Mouse (Mus musculus) limb, embryonic 14.5 days (tissue): ENCODE measurements around the gene Cnn3. TPM values are rescaled to one million over a fixed set of nuclear protein-coding genes. Genes with fewer than 3 reads are reported as not detected.

Experiments
- ATAC-seq: fragments of 200-750 bp; cut with Nextera tagmentation; 2 replicates; pipeline ENCODE4 v1.8.0; 2017; ENCODE audit warnings: low read depth, moderate number of reproducible peaks, moderate TSS enrichment; ENCODE audit not compliant: low FRiP score
- DNase-seq: peaks from one replicate; pipeline ENCODE4 v3.0.0-alpha.2; 2015; ENCODE audit warnings: low spot score
- H3K27ac ChIP-seq: fragments of 300-500 bp; sonication (generic); replicated peaks from 2 replicates; pipeline ENCODE4 v1.5.1; 2014; ENCODE audit warnings: low read depth, mild to moderate bottlenecking, low read length, moderate library complexity, mixed read lengths
- H3K27me3 ChIP-seq: fragments of 300-500 bp; sonication (generic); 2 replicates; pipeline ENCODE4 v1.6.1; 2014; ENCODE audit warnings: low read length, mixed read lengths; ENCODE audit not compliant: control insufficient read depth, insufficient read depth
- H3K36me3 ChIP-seq: fragments of 300-500 bp; sonication (generic); 2 replicates; pipeline ENCODE4 v1.6.1; 2014; ENCODE audit warnings: mild to moderate bottlenecking, low read length, moderate library complexity, mixed read lengths; ENCODE audit not compliant: control insufficient read depth, insufficient read depth
- H3K4me1 ChIP-seq: fragments of 300-500 bp; sonication (generic); 2 replicates; pipeline ENCODE4 v1.6.1; 2014; ENCODE audit warnings: antibody characterized with exemption, low read length, mixed read lengths; ENCODE audit not compliant: control insufficient read depth, insufficient read depth
- H3K4me2 ChIP-seq: fragments of 300-500 bp; sonication (generic); replicated peaks from 2 replicates; pipeline ENCODE4 v1.6.1; 2014; ENCODE audit warnings: low read depth, mild to moderate bottlenecking, low read length, moderate library complexity; ENCODE audit not compliant: severe bottlenecking
- H3K4me3 ChIP-seq: fragments of 300-500 bp; sonication (generic); replicated peaks from 2 replicates; pipeline ENCODE4 v1.5.1; 2014; ENCODE audit warnings: low read length
- H3K9ac ChIP-seq: fragments of 300-500 bp; sonication (generic); 2 replicates; pipeline ENCODE4 v1.6.1; 2014; ENCODE audit warnings: mild to moderate bottlenecking, low read depth, low read length, moderate library complexity; ENCODE audit not compliant: severe bottlenecking
- H3K9me3 ChIP-seq: fragments of 300-500 bp; sonication (generic); 2 replicates; pipeline ENCODE4 v1.6.1; 2016; ENCODE audit warnings: low read length; ENCODE audit not compliant: control insufficient read depth
- POLR2A ChIP-seq: fragments of 200-500 bp; IDR thresholded peaks from 2 replicates; pipeline ENCODE4 v1.8.0; 2012; ENCODE audit warnings: inconsistent platforms, mild to moderate bottlenecking, moderate library complexity, borderline replicate concordance; ENCODE audit not compliant: insufficient read depth, insufficient read length; ENCODE audit errors: extremely low read depth
- WGBS: fragments of 180-500 bp; shearing (Covaris S2); extraction: QIAGEN DNeasy Blood & Tissue Kit; methylation state at CpG from one replicate; pipeline ENCODE4 v1.1.7; 2014; 5-methylcytosine and 5-hydroxymethylcytosine counted together
- polyA plus RNA-seq, 2 experiments: library from polyadenylated mRNA; depleted of rRNA in 1 of 2; stranded (reverse) in 1 of 2; unstranded in 1 of 2; fragments of >200 nt; fragmentation: Nextera tagmentation in 1 of 2; extraction: Ambion mirVana in 1 of 2; gene quantifications; 2 replicates each; pipeline versions ENCODE4 v1.2.1 to v1.2.3; 2012 to 2014

The Cnn3 gene
- polyA plus RNA-seq, 2 experiments, result 674 to 746 TPM

GRCm38 (mm10) chr3:121474738-121475137 is 48.4 kb downstream of the Cnn3 start:
- DNase-seq (no peak), ATAC-seq (no peak)
- Histone ChIP-seq H3K9ac (no peak overlapping the region), H3K4me1 (peaks cover 5% of the 10 kb centered on the region; the same call in 1 of the 2 replicates), H3K27me3 (no peaks in the 10 kb centered on the region), H3K36me3 (no peaks in the 10 kb centered on the region), H3K4me2 (no peak overlapping the region), H3K4me3 (no peak overlapping the region), H3K27ac (no peak overlapping the region), H3K9me3 (no peaks in the 10 kb centered on the region)
- no peak for TF ChIP-seq POLR2A
- 76% methylated on average over 3 of the region's 3 CpGs for WGBS

GRCm38 (mm10) chr3:121480030-121480960 is 54.0 kb downstream of the Cnn3 start:
- no peaks in the 10 kb centered on the region for H3K27me3 ChIP-seq
- H3K4me3 ChIP-seq, result no peak overlapping the region
- H3K9me3 ChIP-seq, result no peaks in the 10 kb centered on the region
- H3K36me3 ChIP-seq, result no peaks in the 10 kb centered on the region
- 54% methylated on average over 26 of the region's 26 CpGs for WGBS
- H3K9ac ChIP-seq, result no peak overlapping the region
- ATAC-seq (peak; percentile 82), DNase-seq (peak; percentile 74)
- TF ChIP-seq POLR2A, result no peak
- no peak overlapping the region for H3K4me2 ChIP-seq
- H3K27ac ChIP-seq, result no peak overlapping the region
- H3K4me1 ChIP-seq, result peaks cover 11% of the 10 kb centered on the region

- Histone ChIP-seq H3K9me3 (no peaks in the 10 kb centered on the region), H3K4me3 (no peak overlapping the region), H3K4me2 (no peak overlapping the region), H3K27ac (no peak overlapping the region), H3K36me3 (no peaks in the 10 kb centered on the region), H3K9ac (no peak overlapping the region), H3K27me3 (no peaks in the 10 kb centered on the region), H3K4me1 (peaks cover 11% of the 10 kb centered on the region)
- no peak for TF ChIP-seq POLR2A
- 70% methylated on average over 6 of the region's 8 CpGs for WGBS
- ATAC-seq (no peak), DNase-seq (no peak)
These were observed 54.7 kb downstream of the Cnn3 start for GRCm38 (mm10) chr3:121480961-121481436.

GRCm38 (mm10) chr3:121481564-121481963 is 55.3 kb downstream of the Cnn3 start:
- DNase-seq, result no peak
- H3K4me3 ChIP-seq, result no peak overlapping the region
- WGBS, result 30% methylated on average over 6 of the region's 6 CpGs

GRCm38 (mm10) chr3:121483266-121484161 is 57.2 kb downstream of the Cnn3 start:
- Histone ChIP-seq H3K9ac (no peak overlapping the region; the same call in 1 of the 2 replicates), H3K4me1 (peaks cover 11% of the 10 kb centered on the region), H3K9me3 (no peaks in the 10 kb centered on the region), H3K4me2 (no peak overlapping the region), H3K36me3 (no peaks in the 10 kb centered on the region), H3K4me3 (no peak overlapping the region), H3K27ac (no peak overlapping the region), H3K27me3 (no peaks in the 10 kb centered on the region)
- WGBS, result 33% methylated on average over 25 of the region's 25 CpGs
- ATAC-seq, result no peak
- DNase-seq, result no peak
- no peak for TF ChIP-seq POLR2A

More at GRCm38 (mm10) chr3:121481564-121481963, 55.3 kb downstream of the Cnn3 start:
- no peak overlapping the region for H3K27ac ChIP-seq
- no peak overlapping the region for H3K4me2 ChIP-seq
- no peaks in the 10 kb centered on the region for H3K27me3 ChIP-seq
- peak; percentile 51 for ATAC-seq
- no peaks in the 10 kb centered on the region for H3K9me3 ChIP-seq
- peaks cover 11% of the 10 kb centered on the region for H3K4me1 ChIP-seq
- TF ChIP-seq POLR2A, result no peak
- H3K9ac ChIP-seq, result no peak overlapping the region
- no peaks in the 10 kb centered on the region for H3K36me3 ChIP-seq
